Mouse (Mus musculus) mature B cell (primary cell): ENCODE data around the gene Camta1.

Experiments
- in situ Hi-C: fragments of 300-500 bp; cut with MboI; formaldehyde crosslinking; loops from 2 replicates; pipeline ENCODE4 v1.14.3; 2019

Gene Camta1

GRCm38 (mm10) chr4:150990148-150990547 is 871.5 kb downstream of the Camta1 start:
- in situ Hi-C loops: no loop called here

DNA sequence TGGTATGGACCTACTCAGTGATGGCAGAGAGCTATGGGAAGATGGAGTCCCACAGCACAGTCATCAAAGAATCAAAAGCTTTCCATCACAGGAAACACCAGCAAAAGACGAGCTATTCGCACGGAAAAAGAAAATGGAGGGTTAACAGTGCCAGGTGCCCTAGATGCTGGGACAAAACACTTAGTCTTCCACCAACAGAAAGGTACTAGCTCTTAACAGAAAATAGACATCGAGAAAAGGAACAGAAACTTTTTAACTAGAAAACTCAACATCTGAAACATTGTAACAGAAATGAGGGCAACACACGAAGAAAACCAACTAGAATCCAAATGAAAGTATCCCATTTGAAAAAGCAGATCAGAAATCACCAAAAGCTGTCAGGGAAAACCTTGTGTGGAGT is 881.5 kb downstream of the Camta1 start:
- in situ Hi-C loops: no loop called here

DNA sequence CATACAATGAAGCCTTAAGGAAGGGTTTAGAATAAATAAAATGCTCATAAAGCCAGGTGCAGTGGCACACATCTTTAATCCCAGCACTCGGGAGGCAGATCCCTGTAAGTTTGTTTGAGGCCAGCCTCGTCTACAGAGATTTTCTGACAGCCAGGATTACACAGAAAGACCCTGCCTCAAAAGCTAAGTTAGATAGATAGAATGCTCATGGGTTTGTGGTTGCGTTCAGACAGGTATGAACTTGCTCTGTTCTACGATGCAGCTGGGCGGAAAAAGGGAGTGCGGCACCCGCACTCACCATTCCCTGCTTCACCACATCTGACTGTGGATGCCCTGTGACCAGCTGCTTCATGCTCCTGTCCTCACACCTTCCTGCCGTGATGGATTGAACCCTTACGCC is 882.2 kb downstream of the Camta1 start:
- in situ Hi-C loops: no loop called here

DNA sequence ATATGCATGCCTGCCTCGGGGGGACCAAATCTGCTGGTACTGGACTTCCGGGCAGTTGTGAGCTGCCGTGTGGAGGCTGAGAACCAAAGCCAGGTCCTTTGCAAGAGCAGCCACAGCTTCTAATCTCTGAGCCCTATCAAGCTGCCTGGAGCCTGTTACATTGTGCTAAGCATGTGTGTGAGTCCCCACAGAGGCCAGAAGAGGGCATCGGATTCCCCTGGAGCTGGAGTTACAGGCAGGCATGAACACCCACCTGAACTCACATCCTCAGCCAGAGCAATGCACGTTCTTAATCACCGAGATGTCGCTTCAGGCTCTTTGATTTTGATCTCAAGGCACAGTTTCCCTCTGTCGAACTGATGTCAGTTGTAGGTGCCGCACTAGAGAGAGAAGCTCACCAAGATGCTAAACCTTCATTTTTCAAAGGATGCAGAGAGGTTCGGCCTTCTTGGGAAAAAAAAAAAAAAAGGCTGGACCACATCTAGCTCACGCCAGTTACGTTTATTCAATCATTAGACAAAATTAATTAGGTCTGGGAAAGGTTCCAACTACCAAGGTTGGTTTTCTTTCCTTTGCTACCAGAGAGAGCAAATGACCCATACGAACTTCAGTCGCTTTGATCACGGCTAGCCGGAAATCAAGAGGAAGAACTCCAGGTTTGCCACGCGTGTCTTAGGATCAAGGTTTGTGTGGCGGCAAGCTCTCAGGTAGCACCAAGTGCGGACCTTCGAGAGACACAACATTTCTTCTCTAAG is 883.3 kb downstream of the Camta1 start:
- in situ Hi-C loops: no loop called here

GRCm38 (mm10) chr4:150975145-150975544 is 886.5 kb downstream of the Camta1 start:
- in situ Hi-C loops: no loop called here

- in situ Hi-C loops: no loop called here
These were observed 888.4 kb downstream of the Camta1 start for GRCm38 (mm10) chr4:150973264-150973663.

DNA sequence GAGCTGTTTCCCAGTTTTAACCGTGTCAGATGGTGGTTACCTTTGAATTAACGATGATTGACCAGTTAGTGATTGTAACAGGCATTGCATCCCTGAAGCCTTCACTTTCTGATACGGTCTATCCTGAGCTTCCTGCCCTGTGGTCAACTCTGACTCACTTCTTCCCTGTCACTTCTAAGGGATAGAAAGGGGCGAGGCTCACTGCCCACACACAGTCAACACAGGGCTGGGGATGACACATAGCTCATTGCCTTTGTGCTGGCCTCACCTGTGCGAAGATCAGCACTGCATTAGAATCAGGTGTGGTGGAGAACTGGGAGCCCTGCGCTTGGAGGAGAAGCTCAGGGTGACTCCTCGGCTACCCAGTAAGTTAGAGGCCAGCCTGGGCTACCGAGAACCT is 892.7 kb downstream of the Camta1 start:
- in situ Hi-C loops: no loop called here

GRCm38 (mm10) chr4:150966556-150966955 is 895.1 kb downstream of the Camta1 start:
- in situ Hi-C loops: no loop called here

GRCm38 (mm10) chr4:150965555-150965951 is 896.1 kb downstream of the Camta1 start:
- in situ Hi-C loops: no loop called here

DNA sequence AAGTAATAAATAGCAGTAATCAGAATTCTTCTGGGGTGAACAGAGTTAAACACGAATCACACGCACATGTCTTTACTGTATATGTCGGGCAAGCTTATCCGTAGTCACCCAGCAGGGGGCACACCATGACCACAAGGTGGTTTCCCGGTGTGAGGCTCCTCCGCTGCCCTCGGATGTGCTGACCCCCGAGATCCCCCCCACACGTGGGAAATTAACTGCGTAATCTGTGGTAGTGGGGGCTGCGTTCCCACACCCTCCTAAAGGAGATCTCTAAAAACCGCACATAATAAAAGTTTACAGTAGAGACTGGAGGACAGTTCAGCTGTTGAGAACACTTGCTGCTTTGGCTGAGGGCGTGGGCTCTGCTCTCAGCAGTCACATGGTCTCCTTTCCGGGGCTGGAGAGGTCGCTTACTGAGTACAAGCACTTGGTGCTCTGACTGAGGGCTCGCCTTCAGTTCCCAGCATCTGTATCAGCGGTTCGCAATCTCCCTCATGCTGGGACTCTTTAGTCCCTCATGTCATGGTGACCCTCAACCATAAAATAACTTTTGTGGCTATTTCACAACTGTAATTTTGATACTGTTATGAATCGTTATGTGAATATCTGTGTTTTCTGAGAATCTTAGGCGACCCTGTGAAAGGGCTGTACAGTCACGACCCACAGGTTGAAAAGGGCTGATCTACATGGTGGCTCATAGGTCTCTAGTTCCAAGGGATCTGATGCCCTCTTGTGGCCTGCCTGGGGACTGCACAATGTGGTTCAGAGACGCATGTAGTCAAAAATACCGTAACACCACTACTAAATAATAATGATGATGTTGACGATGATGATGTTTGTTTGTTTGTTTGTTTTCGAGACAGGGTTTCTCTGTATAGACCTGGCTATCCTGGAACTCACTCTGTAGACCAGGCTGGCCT is 896.8 kb downstream of the Camta1 start:
- in situ Hi-C loops: no loop called here

DNA sequence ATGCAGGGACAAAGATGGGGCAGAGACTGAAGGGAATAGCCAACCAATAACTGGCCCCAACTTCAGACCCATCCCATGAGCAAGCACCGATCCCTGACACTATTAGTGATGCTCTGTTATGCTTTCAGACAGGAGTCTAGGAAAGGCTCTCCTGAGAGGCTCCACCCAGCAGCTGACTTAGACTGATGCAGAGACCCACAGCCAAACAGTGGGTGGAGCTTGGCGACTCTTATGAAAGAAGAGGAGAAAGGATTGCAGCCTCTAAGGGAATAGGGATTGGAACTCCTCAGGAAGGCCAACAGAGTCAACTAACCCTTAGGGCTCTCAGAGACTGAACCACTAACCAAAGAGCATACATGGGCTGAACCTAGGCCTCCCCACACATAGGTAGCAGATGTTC is 898.0 kb downstream of the Camta1 start:
- in situ Hi-C loops: no loop called here

DNA sequence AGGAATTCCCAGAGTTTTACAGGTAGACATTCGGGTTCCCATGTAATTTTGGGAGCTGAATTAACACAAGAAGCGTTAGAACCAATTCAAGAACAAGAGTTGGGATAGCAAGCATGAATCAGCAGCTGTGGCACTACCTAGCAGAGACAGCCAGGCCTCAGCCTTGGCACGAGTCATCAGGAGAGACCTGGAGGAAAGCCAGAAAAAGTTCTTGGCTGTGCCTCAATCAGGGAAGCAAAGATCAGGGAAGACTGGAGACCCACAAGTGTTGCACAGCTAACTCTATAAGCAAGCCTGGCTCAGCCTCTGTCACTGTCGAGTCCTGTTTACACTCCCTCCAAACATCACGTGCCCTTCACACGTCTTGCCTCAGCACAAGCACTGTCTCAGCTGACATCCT is 899.4 kb downstream of the Camta1 start:
- in situ Hi-C loops: no loop called here

GRCm38 (mm10) chr4:150958536-150958935 is 903.1 kb downstream of the Camta1 start:
- in situ Hi-C loops: no loop called here

DNA sequence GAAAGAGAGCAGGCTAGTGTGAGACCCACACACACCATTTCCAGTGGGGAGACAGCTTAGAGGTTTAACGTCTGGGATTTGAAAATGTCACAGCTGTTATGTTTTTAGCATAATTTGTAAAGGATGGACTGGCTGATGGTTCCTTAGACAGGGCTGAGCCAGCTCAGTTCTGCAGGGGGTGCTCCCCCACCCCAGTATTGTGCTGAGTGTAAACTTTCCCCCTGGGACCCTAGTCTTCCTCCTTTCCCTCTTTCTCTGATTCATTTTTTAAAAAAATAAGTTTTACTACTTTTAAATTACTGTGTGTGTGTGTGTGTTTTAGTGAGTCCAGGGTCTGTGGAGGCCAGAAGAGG is 904.6 kb downstream of the Camta1 start:
- in situ Hi-C loops: no loop called here

DNA sequence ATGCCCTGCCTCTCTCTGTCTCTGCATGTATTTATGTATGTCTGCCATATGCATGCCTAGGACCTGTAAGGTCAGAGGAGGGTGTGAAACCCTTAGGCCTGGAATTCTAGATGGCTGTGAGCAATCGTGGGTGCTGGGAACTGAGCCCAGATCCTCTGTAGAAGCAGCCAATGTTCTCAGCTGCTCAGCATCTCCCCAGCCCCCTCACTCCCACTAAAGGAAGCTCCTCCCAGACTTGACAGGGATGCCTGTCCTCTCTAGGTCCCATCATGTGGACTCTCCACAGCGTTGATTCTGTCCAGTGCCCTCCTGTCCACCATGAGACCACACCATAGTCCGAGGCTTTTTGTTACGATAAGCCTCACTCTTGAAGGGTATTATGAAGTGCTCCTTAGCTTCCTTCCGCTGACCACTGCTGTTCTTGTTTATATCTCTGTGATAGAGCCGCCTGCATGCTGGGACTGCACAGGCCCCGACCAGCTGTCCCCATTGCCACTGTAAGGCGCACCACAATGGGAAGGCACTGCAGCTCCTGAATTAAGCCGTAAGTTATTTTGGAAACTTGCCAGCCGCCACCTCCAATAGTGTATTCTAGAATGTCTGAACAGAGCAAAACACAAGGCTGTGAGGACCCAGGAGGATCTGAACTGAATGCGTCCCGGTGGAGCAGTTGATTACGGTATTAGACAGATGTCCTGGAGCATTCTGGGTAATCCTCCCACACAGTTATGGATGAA is 905.1 kb downstream of the Camta1 start:
- in situ Hi-C loops: no loop called here

DNA sequence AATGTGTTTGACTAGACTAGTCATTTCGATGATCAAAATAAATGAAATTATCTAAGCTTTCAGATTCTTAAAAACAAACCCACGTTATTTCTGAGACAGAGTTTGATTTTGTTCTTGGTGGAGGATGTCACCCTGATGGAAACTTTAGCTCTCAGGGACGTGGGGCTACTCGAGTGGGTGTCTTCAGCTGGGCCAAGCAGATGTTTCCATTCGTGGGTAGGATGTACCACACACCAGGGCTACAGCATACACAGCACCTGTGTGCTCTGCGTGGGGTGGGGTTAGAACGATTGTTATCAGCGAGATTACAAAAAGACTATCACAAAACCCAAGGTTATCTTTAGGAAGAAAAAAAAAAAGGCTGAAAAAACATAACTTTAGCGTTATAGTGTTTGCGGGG is 910.7 kb downstream of the Camta1 start:
- in situ Hi-C loops: no loop called here

- in situ Hi-C loops: no loop called here
These were observed 917.0 kb downstream of the Camta1 start for GRCm38 (mm10) chr4:150944707-150945106.

DNA sequence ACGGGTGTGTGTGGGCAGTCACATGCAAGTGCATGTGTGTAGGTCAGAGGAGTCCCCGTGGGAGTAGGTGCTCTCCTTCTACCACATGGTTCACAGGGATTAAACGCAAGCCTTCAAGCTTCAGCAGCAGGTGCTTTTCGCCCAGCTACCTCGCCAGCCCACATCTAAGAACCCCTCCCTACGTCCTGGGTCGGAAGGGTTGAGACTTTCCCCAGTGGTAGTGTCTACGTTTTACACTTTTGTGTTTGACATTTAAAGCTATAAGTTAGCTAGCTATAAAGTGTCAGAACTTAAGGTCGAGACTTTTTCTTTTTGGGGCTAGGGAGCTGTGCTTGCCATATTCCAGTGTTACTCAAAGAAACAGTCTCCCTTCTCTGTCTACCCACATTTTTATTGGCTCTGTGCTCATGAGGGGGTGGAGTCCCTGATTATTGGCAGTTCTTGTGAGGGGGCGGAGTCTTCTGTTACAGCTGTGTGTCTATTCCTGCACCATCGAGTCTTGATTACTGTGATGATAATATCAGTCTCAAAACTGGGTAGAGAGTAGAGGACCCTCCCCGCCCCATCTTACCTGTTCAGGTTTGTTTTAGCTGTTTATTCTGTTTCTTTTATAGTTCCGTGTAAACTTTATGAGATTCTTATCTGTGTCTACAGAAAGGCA is 921.6 kb downstream of the Camta1 start:
- in situ Hi-C loops: no loop called here

- in situ Hi-C loops: no loop called here
These were observed 923.6 kb downstream of the Camta1 start for GRCm38 (mm10) chr4:150938063-150938452.

DNA sequence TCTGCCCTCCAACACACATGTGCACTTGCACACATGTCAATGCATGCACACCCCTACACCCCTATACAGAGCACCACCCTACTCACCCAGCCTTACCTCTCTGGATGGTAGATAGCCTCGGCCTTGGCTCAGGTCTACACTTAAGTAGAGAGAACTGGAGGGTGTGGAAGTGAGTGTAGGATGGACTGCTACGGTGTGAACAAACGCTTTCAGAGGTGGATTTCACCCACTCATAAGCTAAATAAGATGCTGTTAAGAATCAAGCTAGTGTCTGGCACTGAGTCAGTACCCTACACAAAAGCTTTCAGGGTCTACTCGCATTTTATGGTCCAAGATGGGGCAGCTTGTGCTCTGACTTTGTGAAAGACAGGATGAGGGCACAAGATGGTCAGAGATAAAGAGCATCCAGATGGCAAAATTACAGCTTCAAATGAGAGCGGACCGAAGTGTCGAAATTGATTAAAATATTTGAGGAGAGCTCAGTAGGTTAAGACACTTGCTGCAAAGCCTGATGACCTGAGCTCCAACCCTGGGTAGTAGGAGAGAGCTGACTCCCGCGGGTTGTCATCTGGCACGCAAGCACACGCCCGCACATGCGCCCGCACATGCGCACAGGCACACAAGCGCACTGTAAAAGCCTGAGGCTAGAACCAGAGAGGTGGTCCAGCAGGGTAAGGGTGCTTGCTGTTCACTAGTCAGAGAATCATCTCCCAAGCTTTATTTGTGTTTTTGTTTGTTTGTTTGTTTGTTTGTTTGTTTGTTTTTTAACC is 924.2 kb downstream of the Camta1 start:
- in situ Hi-C loops: no loop called here

GRCm38 (mm10) chr4:150933503-150933902 is 928.2 kb downstream of the Camta1 start:
- in situ Hi-C loops: no loop called here
